Mouse (Mus musculus): Measurements from ENCODE around the gene Timm50. TPM values are rescaled to one million over a fixed set of nuclear protein-coding genes. Genes with fewer than 3 reads are reported as not detected.

Timm50 gene
- polyA plus RNA-seq, 1 experiment from 2014 or later = 169 TPM

GRCm38 (mm10) chr7:28305641-28306040, 6.2 kb downstream of the Timm50 start:
- H3K27ac ChIP-seq (ENCODE audit: low read length) = no peak overlapping the region
- no peak for ATAC-seq (ENCODE audit: low FRiP score, low TSS enrichment)
- WGBS = 82% methylated on average over 10 of the region's 10 CpGs
- no peak overlapping the region for H3K9ac ChIP-seq (replicated peaks; ENCODE audit: low read length)
- H3K36me3 ChIP-seq (ENCODE audit: insufficient read depth, low read length) = peaks cover 40% of the 10 kb centered on the region
- H3K27me3 ChIP-seq (ENCODE audit: insufficient read depth, low read length) = peaks cover 14% of the 10 kb centered on the region
- peaks cover 19% of the 10 kb centered on the region for H3K4me1 ChIP-seq (ENCODE audit: insufficient read depth, low read length)
- no peak overlapping the region for H3K4me2 ChIP-seq (replicated peaks; ENCODE audit: low read depth, low read length)
- no peak overlapping the region for H3K4me3 ChIP-seq (ENCODE audit: low read length)
- no peaks in the 10 kb centered on the region for H3K9me3 ChIP-seq (ENCODE audit: low read length)

GRCm38 (mm10) chr7:28301616-28302433, 10.0 kb downstream of the Timm50 start, which contains the start of gene Dll3:
TSS of gene Dll3 (minus strand) at chr7:28302238.
- H3K9ac ChIP-seq (replicated peaks; ENCODE audit: low read length) = 0 out of 2 replicates have a peak within 1 kb of the TSS, but pooled peaks have one; percentile 22
- ATAC-seq (ENCODE audit: low FRiP score, low TSS enrichment) = peak; percentile 46; the same call in 1 of the 2 replicates
- peaks cover 44% of the 10 kb centered on the region for H3K27me3 ChIP-seq (ENCODE audit: insufficient read depth, low read length)
- WGBS = 1% methylated on average over 30 of the region's 30 CpGs
- peak within 1 kb of the TSS; percentile 26 for H3K4me3 ChIP-seq (ENCODE audit: low read length)
- peak within 1 kb of the TSS; percentile 54 for H3K4me2 ChIP-seq (replicated peaks; ENCODE audit: low read depth, low read length)
- H3K9me3 ChIP-seq (ENCODE audit: low read length) = no peaks in the 10 kb centered on the region
- H3K36me3 ChIP-seq (ENCODE audit: insufficient read depth, low read length) = peaks cover 21% of the 10 kb centered on the region
- H3K27ac ChIP-seq (ENCODE audit: low read length) = no peak within 1 kb of the TSS
- H3K4me1 ChIP-seq (ENCODE audit: insufficient read depth, low read length) = peaks cover 17% of the 10 kb centered on the region

GRCm38 (mm10) chr7:28298837-28299625, 12.8 kb downstream of the Timm50 start:
- no peaks in the 10 kb centered on the region for H3K36me3 ChIP-seq (ENCODE audit: insufficient read depth, low read length)
- H3K4me2 ChIP-seq (replicated peaks; ENCODE audit: low read depth, low read length) = peak overlapping the region; percentile 38
- H3K4me3 ChIP-seq (ENCODE audit: low read length) = peak overlapping the region; percentile 3; the same call in 1 of the 2 replicates
- no peak overlapping the region for H3K27ac ChIP-seq (ENCODE audit: low read length)
- peaks cover 21% of the 10 kb centered on the region for H3K4me1 ChIP-seq (ENCODE audit: insufficient read depth, low read length)
- no peaks in the 10 kb centered on the region for H3K9me3 ChIP-seq (ENCODE audit: low read length)
- H3K9ac ChIP-seq (replicated peaks; ENCODE audit: low read length) = peak overlapping the region; percentile 10; the same call in 1 of the 2 replicates
- 15% methylated on average over 43 of the region's 43 CpGs for WGBS
- ATAC-seq (ENCODE audit: low FRiP score, low TSS enrichment) = no peak
- peaks cover 67% of the 10 kb centered on the region for H3K27me3 ChIP-seq (ENCODE audit: insufficient read depth, low read length)

- H3K36me3 ChIP-seq (ENCODE audit: insufficient read depth, low read length) = no peaks in the 10 kb centered on the region
- H3K4me3 ChIP-seq (ENCODE audit: low read length) = peak overlapping the region; percentile 59
- H3K4me2 ChIP-seq (replicated peaks; ENCODE audit: low read depth, low read length) = peak overlapping the region; percentile 88
- ATAC-seq (ENCODE audit: low FRiP score, low TSS enrichment) = no peak
- H3K9ac ChIP-seq (replicated peaks; ENCODE audit: low read length) = peak overlapping the region; percentile 67
- H3K4me1 ChIP-seq (ENCODE audit: insufficient read depth, low read length) = peaks cover 16% of the 10 kb centered on the region
- WGBS = 3% methylated on average over 63 of the region's 63 CpGs
- no peaks in the 10 kb centered on the region for H3K9me3 ChIP-seq (ENCODE audit: low read length)
- no peak overlapping the region for H3K27ac ChIP-seq (ENCODE audit: low read length)
- H3K27me3 ChIP-seq (ENCODE audit: insufficient read depth, low read length) = peaks cover 84% of the 10 kb centered on the region
Observed at GRCm38 (mm10) chr7:28294481-28294880, 17.4 kb downstream of the Timm50 start.

GRCm38 (mm10) chr7:28290638-28291590, 21.0 kb downstream of the Timm50 start, which contains the start of gene Selenov:
TSS of gene Selenov (minus strand) at chr7:28291186.
- Histone ChIP-seq H3K36me3 (ENCODE audit: insufficient read depth, low read length) (no peaks in the 10 kb centered on the region), H3K27ac (ENCODE audit: low read length) (no peak within 1 kb of the TSS), H3K4me3 (ENCODE audit: low read length) (peak within 1 kb of the TSS; percentile 39), H3K9me3 (ENCODE audit: low read length) (no peaks in the 10 kb centered on the region), H3K9ac (replicated peaks; ENCODE audit: low read length) (peak within 1 kb of the TSS; percentile 45), H3K27me3 (ENCODE audit: insufficient read depth, low read length) (peaks cover 75% of the 10 kb centered on the region), H3K4me1 (ENCODE audit: insufficient read depth, low read length) (peaks cover 11% of the 10 kb centered on the region), H3K4me2 (replicated peaks; ENCODE audit: low read depth, low read length) (peak within 1 kb of the TSS; percentile 56)
- WGBS = under 1% methylated on average over 52 of the region's 52 CpGs
- ATAC-seq (ENCODE audit: low FRiP score, low TSS enrichment) = peak; percentile 75

GRCm38 (mm10) chr7:28290165-28290564, 21.7 kb downstream of the Timm50 start:
- Histone ChIP-seq H3K4me3 (ENCODE audit: low read length) (peak overlapping the region; percentile 39), H3K4me1 (ENCODE audit: insufficient read depth, low read length) (peaks cover 11% of the 10 kb centered on the region), H3K9me3 (ENCODE audit: low read length) (no peaks in the 10 kb centered on the region), H3K36me3 (ENCODE audit: insufficient read depth, low read length) (no peaks in the 10 kb centered on the region), H3K27ac (ENCODE audit: low read length) (no peak overlapping the region), H3K9ac (replicated peaks; ENCODE audit: low read length) (peak overlapping the region; percentile 12; the same call in 1 of the 2 replicates), H3K4me2 (replicated peaks; ENCODE audit: low read depth, low read length) (peak overlapping the region; percentile 56), H3K27me3 (ENCODE audit: insufficient read depth, low read length) (peaks cover 68% of the 10 kb centered on the region)
- WGBS = under 1% methylated on average over 18 of the region's 18 CpGs
- no peak for ATAC-seq (ENCODE audit: low FRiP score, low TSS enrichment)

GRCm38 (mm10) chr7:28280630-28281029, 31.2 kb downstream of the Timm50 start:
- H3K4me1 ChIP-seq (ENCODE audit: insufficient read depth, low read length) = peaks cover 8% of the 10 kb centered on the region; the same call in 1 of the 2 replicates

GRCm38 (mm10) chr7:28278279-28278652, 33.6 kb downstream of the Timm50 start:
- Histone ChIP-seq H3K9ac (replicated peaks; ENCODE audit: low read length) (peak overlapping the region; percentile 81), H3K27ac (ENCODE audit: low read length) (no peak overlapping the region), H3K9me3 (ENCODE audit: low read length) (no peaks in the 10 kb centered on the region), H3K4me1 (ENCODE audit: insufficient read depth, low read length) (peaks cover 8% of the 10 kb centered on the region; the same call in 1 of the 2 replicates), H3K36me3 (ENCODE audit: insufficient read depth, low read length) (no peaks in the 10 kb centered on the region), H3K27me3 (ENCODE audit: insufficient read depth, low read length) (no peaks in the 10 kb centered on the region), H3K4me2 (replicated peaks; ENCODE audit: low read depth, low read length) (peak overlapping the region; percentile 64), H3K4me3 (ENCODE audit: low read length) (peak overlapping the region; percentile 59)
- WGBS = 82% methylated on average over 7 of the region's 7 CpGs
- no peak for ATAC-seq (ENCODE audit: low FRiP score, low TSS enrichment)

More at GRCm38 (mm10) chr7:28280630-28281029, 31.2 kb downstream of the Timm50 start:
- no peaks in the 10 kb centered on the region for H3K36me3 ChIP-seq (ENCODE audit: insufficient read depth, low read length)
- no peaks in the 10 kb centered on the region for H3K9me3 ChIP-seq (ENCODE audit: low read length)
- no peak overlapping the region for H3K4me2 ChIP-seq (replicated peaks; ENCODE audit: low read depth, low read length)
- H3K27ac ChIP-seq (ENCODE audit: low read length) = no peak overlapping the region
- no peak overlapping the region for H3K9ac ChIP-seq (replicated peaks; ENCODE audit: low read length)
- H3K27me3 ChIP-seq (ENCODE audit: insufficient read depth, low read length) = no peaks in the 10 kb centered on the region
- peak; percentile 74; the same call in 1 of the 2 replicates for ATAC-seq (ENCODE audit: low FRiP score, low TSS enrichment)
- no peak overlapping the region for H3K4me3 ChIP-seq (ENCODE audit: low read length)
- WGBS = 45% methylated on average over 7 of the region's 7 CpGs
